In the genomic region with DNA sequence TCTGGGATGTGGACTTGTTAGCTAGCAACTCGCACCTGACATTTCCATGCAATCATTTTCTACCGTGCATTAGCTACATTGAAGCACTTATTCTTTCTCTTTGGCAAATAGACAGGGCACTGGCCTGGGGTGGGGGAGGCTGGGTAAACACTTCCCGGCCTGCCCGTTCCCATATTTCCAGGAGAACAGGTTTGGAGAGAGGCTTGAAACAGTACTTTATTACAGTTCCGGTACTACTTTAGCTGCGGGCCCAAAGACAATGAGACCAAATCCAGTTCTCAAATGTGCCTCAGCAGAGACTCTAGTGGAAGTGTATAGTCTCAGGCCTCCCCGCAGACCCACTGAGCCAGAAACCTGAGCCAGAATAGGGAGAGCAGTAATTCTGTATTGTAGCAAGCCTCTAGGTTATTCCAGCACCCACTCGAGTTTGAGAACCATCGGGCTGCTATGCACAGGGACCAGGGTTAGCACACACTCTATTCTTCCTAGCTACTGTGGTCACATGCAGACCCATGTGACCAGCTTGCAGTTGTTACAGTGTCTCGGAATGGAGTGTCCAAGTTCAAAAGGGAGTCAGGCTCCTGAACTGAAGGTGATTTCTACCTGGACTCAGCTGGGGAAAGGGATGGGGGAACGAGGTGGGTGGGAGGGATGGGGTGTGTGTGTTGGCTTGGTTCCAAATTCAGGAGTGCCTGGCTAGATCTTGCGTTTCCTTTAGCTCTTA, we compare ENCODE assay signal across 19 mouse cellular contexts. TPM values are rescaled to one million over a fixed set of nuclear protein-coding genes. Genes with fewer than 3 reads are reported as not detected.
DNase-seq lines count a peak whose midpoint lies in the region; ATAC-seq and TF ChIP-seq lines count a peak whose summit lies in the region.
"Had no signal": no experiment of that assay in that cellular context is flagged by ENCODE, and none has a peak within 500 bp of the region (broad histone marks: within the 10 kb centered on the region; RNA-seq: fewer than 3 reads in every experiment).

No protein-coding gene starts in this region.

- no peak for TF ChIP-seq CTCF in stomach, postnatal 0 days (IDR thresholded peaks at IDR 0.05; ENCODE audit: low read depth)

- no peak overlapping the region for H3K9ac ChIP-seq in intestine, embryonic 16.5 days (ENCODE audit: low read depth, low read length)
- H3K9ac ChIP-seq in stomach, postnatal 0 days (ENCODE audit: low read length), result no peak overlapping the region
- H3K9ac ChIP-seq: heart, embryonic 13.5 days; liver, embryonic 13.5 days; neural tube, embryonic 12.5 days had no signal

- H3K27ac ChIP-seq in intestine, embryonic 16.5 days (ENCODE audit: low read length), result no peak overlapping the region
- H3K27ac ChIP-seq in stomach, postnatal 0 days (replicated peaks), result peak overlapping the region; percentile 83
- H3K27ac ChIP-seq: heart, embryonic 13.5 days; hindbrain, embryonic 10.5 days; kidney, postnatal 0 days; layer of hippocampus, adult 2 months; liver, embryonic 13.5 days; neural tube, embryonic 12.5 days had no signal

- no peaks in the 10 kb centered on the region for H3K36me3 ChIP-seq in intestine, embryonic 16.5 days (ENCODE audit: control insufficient read depth, insufficient read depth, low read length)
- no peaks in the 10 kb centered on the region for H3K36me3 ChIP-seq in stomach, postnatal 0 days (ENCODE audit: control insufficient read depth, insufficient read depth, low read length)
- H3K36me3 ChIP-seq: heart, embryonic 13.5 days; hindbrain, embryonic 10.5 days; liver, embryonic 13.5 days; neural tube, embryonic 12.5 days had no signal

- no peaks in the 10 kb centered on the region for H3K9me3 ChIP-seq in intestine, embryonic 16.5 days (ENCODE audit: control insufficient read depth, low read length)
- H3K9me3 ChIP-seq in stomach, postnatal 0 days (ENCODE audit: control insufficient read depth, low read length), result no peaks in the 10 kb centered on the region
- H3K9me3 ChIP-seq: heart, embryonic 13.5 days; hindbrain, embryonic 10.5 days; liver, embryonic 13.5 days; neural tube, embryonic 12.5 days had no signal

- 52% methylated on average over 12 of the region's 12 CpGs for WGBS in intestine, embryonic 16.5 days
- WGBS in stomach, postnatal 0 days, result 41% methylated on average over 12 of the region's 12 CpGs

- no peaks in the 10 kb centered on the region for H3K27me3 ChIP-seq in intestine, embryonic 16.5 days (replicated peaks; ENCODE audit: control insufficient read depth, insufficient read depth, low read length)
- no peaks in the 10 kb centered on the region for H3K27me3 ChIP-seq in stomach, postnatal 0 days (ENCODE audit: control insufficient read depth, insufficient read depth, low read length)
- H3K27me3 ChIP-seq: liver, embryonic 13.5 days; neural tube, embryonic 12.5 days had no signal

- peaks cover 7% of the 10 kb centered on the region for H3K4me1 ChIP-seq in intestine, embryonic 16.5 days (ENCODE audit: control insufficient read depth, insufficient read depth, low read length)
- 0 out of 2 replicates have a peak, but pooled peaks cover 2% of the 10 kb centered on the region for H3K4me1 ChIP-seq in stomach, postnatal 0 days (replicated peaks; ENCODE audit: control insufficient read depth, insufficient read depth)
- H3K4me1 ChIP-seq: neural tube, embryonic 12.5 days had no signal

- no peak for TF ChIP-seq EP300 in stomach, postnatal 0 days (optimal IDR thresholded peaks at IDR 0.05)

- H3K4me3 ChIP-seq in intestine, embryonic 16.5 days (ENCODE audit: low read length), result no peak overlapping the region
- H3K4me3 ChIP-seq in stomach, postnatal 0 days (ENCODE audit: low read depth, low read length), result no peak overlapping the region
- H3K4me3 ChIP-seq: heart, embryonic 13.5 days; hindbrain, embryonic 10.5 days; layer of hippocampus, adult 2 months; liver, embryonic 13.5 days; megakaryocyte, embryonic 14.5 days; neural tube, embryonic 12.5 days had no signal

- peak; percentile 45; the same call in 1 of the 2 replicates for ATAC-seq in intestine, embryonic 16.5 days
- ATAC-seq in stomach, postnatal 0 days (ENCODE audit: low FRiP score, low TSS enrichment), result peak; percentile 70
- ATAC-seq: inflammation-experienced regulatory T-cells, adult 6 months; midbrain, embryonic 16.5 days had no signal

- H3K4me2 ChIP-seq in intestine, embryonic 16.5 days (ENCODE audit: low read depth, low read length), result no peak overlapping the region
- H3K4me2 ChIP-seq in stomach, postnatal 0 days (replicated peaks; ENCODE audit: low read depth), result no peak overlapping the region
- H3K4me2 ChIP-seq: heart, embryonic 13.5 days; liver, embryonic 13.5 days; neural tube, embryonic 12.5 days had no signal

- DNase-seq in right cerebral cortex, adult 2 months (ENCODE audit: low spot score in 2 of 2), result peak; percentile 34 to 43
- DNase-seq in right cerebral cortex, postnatal 10 days (ENCODE audit: low spot score in 2 of 2), result no peak
- peak; percentile 68 for DNase-seq in lung, postnatal 10 days
- DNase-seq in stomach, postnatal 0 days (ENCODE audit: low spot score), result peak; percentile 67
- DNase-seq in layer of hippocampus, adult 9-10 months (ENCODE audit: low spot score), result no peak
- no peak for DNase-seq in thymus, postnatal 36 days
- DNase-seq: adrenal gland, postnatal 25 days; cerebellum, postnatal 14 days; liver, embryonic 13.5 days had no signal

RNA-seq across cellular contexts. Expression of gene Gucy2g, which starts 27.3 kb away (rescaled TPM):
- 0.04 and 0.06 TPM in 2 replicates for polyA plus RNA-seq in intestine, embryonic 16.5 days (2015; fragmentation: Nextera tagmentation; extraction: Ambion mirVana)
- polyA plus RNA-seq in stomach, postnatal 0 days (2015; fragmentation: Nextera tagmentation; extraction: Ambion mirVana), result 0.08 TPM in 2 replicates
- polyA plus RNA-seq: heart, embryonic 13.5 days; hindbrain, embryonic 10.5 days; liver, embryonic 13.5 days; neural tube, embryonic 12.5 days had no signal

RNA-seq across cellular contexts. Expression of gene Tectb, which starts 33.2 kb away (rescaled TPM):
- polyA plus RNA-seq in intestine, embryonic 16.5 days (2015; fragmentation: Nextera tagmentation; extraction: Ambion mirVana), result 0.18 TPM in 1 of 2 replicates, not detected in the other
- 0.16 and 0.23 TPM in 2 replicates for polyA plus RNA-seq in stomach, postnatal 0 days (2015; fragmentation: Nextera tagmentation; extraction: Ambion mirVana)
- polyA plus RNA-seq: heart, embryonic 13.5 days; hindbrain, embryonic 10.5 days; inflammation-experienced regulatory T-cells, adult 6 months; liver, embryonic 13.5 days; neural tube, embryonic 12.5 days; small intestine, adult 2 months had no signal

RNA-seq across cellular contexts. Expression of gene Acsl5, which starts 38.0 kb away (rescaled TPM):
- 589 and 886 TPM in 2 replicates for polyA plus RNA-seq in intestine, embryonic 16.5 days (2015; fragmentation: Nextera tagmentation; extraction: Ambion mirVana)
- polyA plus RNA-seq in stomach, postnatal 0 days (2015; fragmentation: Nextera tagmentation; extraction: Ambion mirVana), result 62.7 and 63.2 TPM in 2 replicates

Comparison
In these comparisons a context has a peak if more than half of its experiments do, and no peak if none do; other contexts are left out.
1. DNase-seq: peak in right cerebral cortex, adult 2 months (2 of 2), lung, postnatal 10 days (single experiment) and stomach, postnatal 0 days (single experiment); none in right cerebral cortex, postnatal 10 days (0 of 2), layer of hippocampus, adult 9-10 months (single experiment) and thymus, postnatal 36 days (0 of 2).